Mouse (Mus musculus) hindbrain, embryonic 11.5 days (tissue): ENCODE measurements at regions not wholly inside any gene's neighbourhood (a gene's known extent, or its start where the extent isn't known, plus 50 kb on each side); places are given as distances from the start of the nearest gene placed in this dataset.

Experiments
- ATAC-seq: fragments of 200-750 bp; cut with Nextera tagmentation; 2 replicates; pipeline ENCODE4 v1.8.0; 2017; ENCODE audit warnings: mild to moderate bottlenecking, moderate TSS enrichment, moderate library complexity; ENCODE audit not compliant: low FRiP score
- DNase-seq: peaks from one replicate; pipeline ENCODE4 v3.0.0-alpha.2; 2015; ENCODE audit warnings: low spot score
- H3K27ac ChIP-seq: fragments of 300-500 bp; sonication (generic); 2 replicates; pipeline ENCODE4 v1.5.1; 2014; ENCODE audit warnings: mild to moderate bottlenecking, low read depth, low read length
- H3K27me3 ChIP-seq: fragments of 300-500 bp; sonication (generic); 2 replicates; pipeline ENCODE4 v1.6.1; 2014; ENCODE audit warnings: mild to moderate bottlenecking, low read length, moderate library complexity, mixed read lengths; ENCODE audit not compliant: control insufficient read depth, insufficient read depth
- H3K36me3 ChIP-seq: fragments of 300-500 bp; sonication (generic); 2 replicates; pipeline ENCODE4 v1.6.1; 2014; ENCODE audit warnings: mild to moderate bottlenecking, low read length, moderate library complexity, mixed read lengths; ENCODE audit not compliant: control insufficient read depth, insufficient read depth
- H3K4me1 ChIP-seq: fragments of 300-500 bp; sonication (generic); replicated peaks from 2 replicates; pipeline ENCODE4 v1.6.1; 2014; ENCODE audit warnings: low read length, mixed read lengths; ENCODE audit not compliant: control insufficient read depth, insufficient read depth
- H3K4me2 ChIP-seq: fragments of 300-500 bp; sonication (generic); replicated peaks from 2 replicates; pipeline ENCODE4 v1.6.1; 2014; ENCODE audit warnings: mild to moderate bottlenecking, low read depth, low read length
- H3K4me3 ChIP-seq: fragments of 300-500 bp; sonication (generic); 2 replicates; pipeline ENCODE4 v1.5.1; 2014; ENCODE audit warnings: low read depth, low read length
- H3K9ac ChIP-seq: fragments of 300-500 bp; sonication (generic); 2 replicates; pipeline ENCODE4 v1.6.1; 2014; ENCODE audit warnings: low read depth, low read length
- H3K9me3 ChIP-seq: fragments of 300-500 bp; sonication (generic); 2 replicates; pipeline ENCODE4 v1.6.1; 2016; ENCODE audit warnings: low read length; ENCODE audit not compliant: control insufficient read depth
- WGBS: fragments of 180-500 bp; shearing (Covaris S2); extraction: QIAGEN DNeasy Blood & Tissue Kit; methylation state at CpG from one replicate; pipeline ENCODE4 v1.1.7; 2014; 5-methylcytosine and 5-hydroxymethylcytosine counted together

DNA sequence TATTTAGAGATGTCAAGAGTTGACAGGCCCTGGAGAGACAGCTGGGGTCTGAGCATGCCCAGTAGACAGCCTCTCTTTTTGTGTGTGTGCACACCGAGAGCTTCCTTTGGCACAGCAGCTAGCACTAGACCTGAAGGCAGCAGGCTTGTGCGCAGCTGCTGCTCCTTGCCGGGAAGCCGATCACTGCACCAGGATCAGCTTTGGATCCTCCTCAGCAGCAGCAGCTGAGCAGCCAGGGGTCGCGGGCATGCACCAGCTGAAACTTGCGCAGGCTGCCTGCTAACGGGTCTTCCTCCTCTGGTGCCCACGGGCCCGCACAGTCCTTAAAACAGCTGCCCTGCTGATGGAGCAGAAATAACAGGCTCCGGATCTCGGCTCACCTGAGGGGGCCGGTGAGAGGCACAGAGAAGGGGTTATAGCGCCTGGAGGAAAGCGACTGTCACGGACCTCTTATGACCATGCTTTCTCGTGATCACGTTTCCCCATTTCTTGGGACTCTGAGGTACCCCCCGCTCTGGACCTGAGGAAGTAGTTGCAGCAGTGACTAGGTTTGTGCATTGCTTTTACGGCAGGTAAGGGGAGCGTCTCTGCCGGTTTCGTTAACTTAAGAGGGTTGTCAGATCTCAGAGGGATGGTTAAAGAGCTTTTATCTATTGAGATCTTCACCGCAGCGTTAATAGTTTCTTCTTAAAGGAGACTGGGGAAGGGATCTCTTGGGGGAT is 57.8 kb upstream of the Arhgap18 start:
- Histone ChIP-seq H3K36me3 (no peaks in the 10 kb centered on the region), H3K4me1 (no peaks in the 10 kb centered on the region), H3K9ac (peak overlapping the region; percentile 50), H3K27me3 (no peaks in the 10 kb centered on the region), H3K9me3 (no peaks in the 10 kb centered on the region), H3K27ac (no peak overlapping the region), H3K4me2 (peak overlapping the region; percentile 76), H3K4me3 (peak overlapping the region; percentile 37)
- ATAC-seq (peak; percentile 95), DNase-seq (peak; percentile 57)
- WGBS, result 6% methylated on average over 25 of the region's 25 CpGs
